ENCODE assay signal across 19 mouse cellular contexts in the genomic region with DNA sequence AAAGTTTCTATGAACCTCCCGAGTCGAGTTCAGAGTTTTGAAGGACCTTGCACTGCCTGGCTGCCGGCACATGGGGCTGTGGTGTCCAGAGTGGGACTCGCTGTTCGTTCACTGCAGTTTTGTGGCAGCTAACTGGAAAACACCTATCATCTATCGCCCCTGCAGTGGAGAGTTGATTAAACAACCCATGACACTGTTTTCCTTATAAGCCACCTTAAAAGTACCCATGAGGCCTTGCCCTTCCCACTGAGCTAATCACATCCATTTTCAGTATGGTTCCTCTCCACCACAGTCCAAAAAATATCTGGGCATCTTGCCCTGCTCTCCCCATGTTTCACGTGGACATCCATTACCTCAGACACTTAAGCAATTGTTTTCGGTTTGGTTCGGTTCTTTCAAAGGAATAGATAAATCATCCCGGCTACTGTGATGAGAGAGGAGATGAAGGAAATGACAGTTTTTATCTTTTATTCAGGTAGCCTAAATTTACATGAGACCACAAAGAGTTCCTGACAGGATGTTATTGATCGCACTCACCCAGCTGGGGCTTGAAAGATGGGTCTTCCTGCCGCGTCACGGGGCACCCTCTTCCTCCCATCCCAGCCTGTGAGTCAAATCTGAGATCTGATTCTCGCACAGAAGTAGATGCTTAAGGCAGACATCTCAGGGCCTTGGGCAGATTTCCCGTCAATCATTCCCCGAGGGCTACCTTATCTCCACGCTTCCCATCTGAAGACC. TPM values are rescaled to one million over a fixed set of nuclear protein-coding genes. Genes with fewer than 3 reads are reported as not detected.
DNase-seq lines count a peak whose midpoint lies in the region; ATAC-seq and TF ChIP-seq lines count a peak whose summit lies in the region.
"Had no signal": no experiment of that assay in that cellular context is flagged by ENCODE, and none has a peak within 500 bp of the region (broad histone marks: within the 10 kb centered on the region; RNA-seq: fewer than 3 reads in every experiment).

No protein-coding gene starts in this region.

- no peak for TF ChIP-seq CTCF in spleen, adult 2 months (IDR thresholded peaks at IDR 0.05; ENCODE audit: extremely low read depth, insufficient read depth, insufficient read length, insufficient replicate concordance)

- H3K27ac ChIP-seq in spleen, adult 2 months (ENCODE audit: insufficient read depth, low read length): peak overlapping the region; percentile 47; the same call in 1 of the 2 replicates
- no peak overlapping the region for H3K27ac ChIP-seq in hindbrain, embryonic 13.5 days
- H3K27ac ChIP-seq: embryonic facial prominence, embryonic 15.5 days; forebrain, embryonic 10.5 days; heart, embryonic 15.5 days; kidney, embryonic 15.5 days; liver, embryonic 15.5 days; midbrain, embryonic 10.5 days had no signal

- no peak overlapping the region for H3K9ac ChIP-seq in hindbrain, embryonic 13.5 days
- H3K9ac ChIP-seq: embryonic facial prominence, embryonic 15.5 days; heart, embryonic 15.5 days; kidney, embryonic 15.5 days; liver, embryonic 15.5 days had no signal

- WGBS in spleen, adult 2 months: 49% methylated on average over 18 of the region's 18 CpGs
- WGBS in hindbrain, embryonic 13.5 days: 82% methylated on average over 18 of the region's 18 CpGs

- no peak overlapping the region for H3K4me2 ChIP-seq in hindbrain, embryonic 13.5 days
- H3K4me2 ChIP-seq: embryonic facial prominence, embryonic 15.5 days; heart, embryonic 15.5 days; kidney, embryonic 15.5 days; liver, embryonic 15.5 days had no signal

- no peaks in the 10 kb centered on the region for H3K9me3 ChIP-seq in hindbrain, embryonic 13.5 days
- H3K9me3 ChIP-seq: embryonic facial prominence, embryonic 15.5 days; forebrain, embryonic 10.5 days; heart, embryonic 15.5 days; kidney, embryonic 15.5 days; liver, embryonic 15.5 days; midbrain, embryonic 10.5 days had no signal

- H3K4me3 ChIP-seq in spleen, adult 2 months (ENCODE audit: extremely low read depth, insufficient read depth, insufficient read length): no peak overlapping the region
- H3K4me3 ChIP-seq in hindbrain, embryonic 13.5 days: no peak overlapping the region
- H3K4me3 ChIP-seq: embryonic facial prominence, embryonic 15.5 days; forebrain, embryonic 10.5 days; heart, embryonic 15.5 days; kidney, embryonic 15.5 days; liver, embryonic 15.5 days; midbrain, embryonic 10.5 days had no signal

- no peak for ATAC-seq in hindbrain, embryonic 13.5 days (ENCODE audit: low FRiP score)

- TF ChIP-seq POLR2A in spleen, adult 2 months (IDR thresholded peaks at IDR 0.05; ENCODE audit: low read depth, low read length): no peak

- H3K27me3 ChIP-seq in spleen, adult 2 months (ENCODE audit: control insufficient read depth, insufficient read depth, low read length): no peaks in the 10 kb centered on the region
- H3K27me3 ChIP-seq in hindbrain, embryonic 13.5 days: no peaks in the 10 kb centered on the region
- H3K27me3 ChIP-seq: embryonic facial prominence, embryonic 15.5 days; heart, embryonic 15.5 days; kidney, embryonic 15.5 days; liver, embryonic 15.5 days had no signal

- DNase-seq in spleen, adult 2 months (ENCODE audit: low read depth in 1 of 2, low spot score in 2 of 2): peak; percentile 58 to 61
- no peak for DNase-seq in spleen, postnatal 4 days (ENCODE audit: low spot score in 2 of 2)
- DNase-seq in adipocyte (ENCODE audit: low spot score): peak; percentile 21
- DNase-seq in spleen, postnatal 36 days (ENCODE audit: low spot score in 2 of 2): peak; percentile 62 to 63
- peak; percentile 66 for DNase-seq in thymus, postnatal 4 days
- DNase-seq in neural tube, embryonic 10.5 days (ENCODE audit: extremely low spot score, low spot score): no peak
- no peak for DNase-seq in left cerebral cortex, postnatal 25 days (ENCODE audit: low spot score in 2 of 2)
- DNase-seq: adrenal gland, postnatal 25 days; cerebellum, adult 9-11 months; embryo, embryonic 11 days; heart, adult 11 months; lung, postnatal 14 days had no signal

- peaks cover 26% of the 10 kb centered on the region; the same call in 1 of the 2 replicates for H3K4me1 ChIP-seq in spleen, adult 2 months (ENCODE audit: control insufficient read depth, insufficient read depth, insufficient read length)
- H3K4me1 ChIP-seq in hindbrain, embryonic 13.5 days (replicated peaks): 0 out of 2 replicates have a peak, but pooled peaks cover 4% of the 10 kb centered on the region
- H3K4me1 ChIP-seq: embryonic facial prominence, embryonic 15.5 days; forebrain, embryonic 10.5 days; heart, embryonic 15.5 days; liver, embryonic 15.5 days; midbrain, embryonic 10.5 days had no signal

- intact Hi-C loops in left cerebral cortex, postnatal 25 days (cut with DNase I): no loop called here

- H3K36me3 ChIP-seq in spleen, adult 2 months (ENCODE audit: control insufficient read depth, insufficient read depth, low read length): no peaks in the 10 kb centered on the region
- no peaks in the 10 kb centered on the region for H3K36me3 ChIP-seq in hindbrain, embryonic 13.5 days
- H3K36me3 ChIP-seq: embryonic facial prominence, embryonic 15.5 days; forebrain, embryonic 10.5 days; heart, embryonic 15.5 days; kidney, embryonic 15.5 days; liver, embryonic 15.5 days; midbrain, embryonic 10.5 days had no signal

RNA-seq across cellular contexts. Expression of a gene that starts 37.3 kb away (rescaled TPM):
- polyA plus RNA-seq in spleen, adult 2 months (2012; rRNA removed): 9.6 and 13.2 TPM in 2 replicates
- 86.8 and 89.0 TPM in 2 replicates for polyA plus RNA-seq in hindbrain, embryonic 13.5 days (2015; fragmentation: Nextera tagmentation; extraction: Ambion mirVana)
- total RNA-seq in left cerebral cortex, postnatal 25 days (2021): 10 to 100 TPM; 37.5 to 38.8 TPM

RNA-seq across cellular contexts. Expression of a gene that starts 50.8 kb away (rescaled TPM):
- polyA plus RNA-seq in spleen, adult 2 months (2012; rRNA removed): 12.5 and 17.7 TPM in 2 replicates
- 3.8 and 4.1 TPM in 2 replicates for polyA plus RNA-seq in hindbrain, embryonic 13.5 days (2015; fragmentation: Nextera tagmentation; extraction: Ambion mirVana)
- 10 to 100 TPM; 13.8 to 15.7 TPM for total RNA-seq in left cerebral cortex, postnatal 25 days (2021)
- polyA plus RNA-seq: forebrain, embryonic 10.5 days had no signal

Comparison
In these comparisons a context has a peak if more than half of its experiments do, and no peak if none do; other contexts are left out.
1. DNase-seq: peak in spleen, adult 2 months (2 of 2), adipocyte (single experiment), spleen, postnatal 36 days (2 of 2) and thymus, postnatal 4 days (single experiment); none in spleen, postnatal 4 days (0 of 2), neural tube, embryonic 10.5 days (single experiment) and left cerebral cortex, postnatal 25 days (0 of 2).